Mouse (Mus musculus): ENCODE results near the gene Hsp90b1. TPM values are rescaled to one million over a fixed set of nuclear protein-coding genes. Genes with fewer than 3 reads are reported as not detected.
"Not testable (repeated sequence)": the region's sequence is repeated elsewhere in the genome, so short reads cannot be mapped to it uniquely, and the experiment has no call there.

Hsp90b1 gene
- total RNA-seq, 2 experiments from 2014 or later = 96.4 to 136 TPM

- DNase-seq (ENCODE audit: low spot score) = not testable (repeated sequence)
These were observed 34.8 kb downstream of the Hsp90b1 start for GRCm38 (mm10) chr10:86670550-86670949.

Small RNAs within 50 kb of the gene (microRNA-seq; reads per million reads assigned to microRNA genes)
- gene Gm25745 = not detected

Other genes starting within 250 kb of the Hsp90b1 start
- under 1 TPM; 0.30 to 0.31 TPM for gene Syn3, start 206.6 kb downstream of the Hsp90b1 start, total RNA-seq (2021)
- gene Ttc41, start 302 bp upstream of the Hsp90b1 start, total RNA-seq (2021) = 1 to 10 TPM; 1.5 to 1.6 TPM
- 10 to 100 TPM; 20.6 to 24.9 TPM for gene Gm49358, start 58.5 kb upstream of the Hsp90b1 start, total RNA-seq (2021)
- 10 to 100 TPM; 47.6 to 52.8 TPM for gene Nt5dc3, start 73.5 kb upstream of the Hsp90b1 start, total RNA-seq (2021)

Data from gastrocnemius, adult 18-20 months (tissue).